Mouse (Mus musculus) left cerebral cortex, adult 11 months (tissue): Measurements from ENCODE around the gene Slc10a1.

Source experiments
- DNase-seq: peaks from one replicate; pipeline ENCODE4 v3.0.0; 2022; ENCODE audit warnings: low spot score

Slc10a1 gene

DNA sequence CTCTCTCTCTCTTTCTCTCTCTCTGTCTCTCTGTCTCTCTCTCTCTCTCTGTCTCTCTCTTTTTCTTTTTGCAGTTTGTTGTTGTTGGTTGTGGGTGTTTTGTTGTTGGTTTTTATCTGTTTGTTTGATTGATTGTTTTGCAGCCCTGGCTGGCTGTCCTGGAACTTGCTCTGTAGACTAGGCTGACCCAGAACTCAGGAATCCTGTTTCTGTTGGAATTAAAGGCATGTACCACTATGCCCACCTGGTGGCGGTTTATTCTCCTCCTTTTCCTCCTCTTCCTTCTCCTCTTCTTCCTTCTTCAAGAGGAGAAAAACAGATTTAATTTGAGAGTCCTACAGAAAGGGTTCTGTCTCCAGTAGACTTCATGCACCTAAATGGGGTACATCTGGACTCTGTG lies 41.0 kb downstream of the Slc10a1 start:
- no peak for DNase-seq

DNA sequence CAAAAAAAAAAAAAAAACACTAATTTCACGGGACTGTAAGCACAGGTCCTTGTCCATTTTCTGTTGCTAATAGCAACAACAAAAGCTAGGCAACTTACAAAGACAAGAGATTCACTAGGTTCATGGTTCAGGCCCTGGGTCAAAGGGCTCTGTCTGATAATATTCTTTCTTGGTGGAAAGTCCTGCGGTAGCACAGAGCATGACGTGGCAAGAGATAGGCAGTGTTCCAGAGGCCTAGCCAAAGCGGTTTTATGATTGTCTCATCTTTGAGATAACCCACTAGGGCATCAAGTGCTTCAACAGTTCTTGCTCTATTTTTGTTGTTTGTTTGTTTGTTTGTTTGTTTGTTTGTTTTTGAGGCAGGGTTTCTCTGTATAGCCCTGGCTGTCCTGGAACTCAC lies 42.0 kb downstream of the Slc10a1 start:
- DNase-seq, result no peak

DNA sequence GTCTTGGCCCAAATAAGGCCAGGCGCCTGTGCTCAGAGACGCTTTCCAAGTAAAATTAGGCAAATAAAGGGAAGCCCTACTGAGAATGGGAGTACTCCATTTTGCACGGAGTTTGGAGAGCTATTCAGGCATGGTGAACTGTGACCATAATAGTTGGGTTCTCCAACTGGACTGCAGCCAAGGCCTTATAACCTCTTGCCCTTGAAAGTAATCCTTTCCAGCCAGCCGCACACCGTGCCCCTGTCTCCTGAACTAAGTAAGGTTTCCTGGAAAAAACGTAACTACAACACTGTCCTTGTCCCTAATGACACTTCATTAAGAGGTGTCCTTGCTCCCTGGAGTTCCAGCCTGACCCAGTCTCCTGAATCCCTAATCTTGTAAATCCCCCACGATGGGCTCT lies 42.6 kb downstream of the Slc10a1 start:
- no peak for DNase-seq

DNA sequence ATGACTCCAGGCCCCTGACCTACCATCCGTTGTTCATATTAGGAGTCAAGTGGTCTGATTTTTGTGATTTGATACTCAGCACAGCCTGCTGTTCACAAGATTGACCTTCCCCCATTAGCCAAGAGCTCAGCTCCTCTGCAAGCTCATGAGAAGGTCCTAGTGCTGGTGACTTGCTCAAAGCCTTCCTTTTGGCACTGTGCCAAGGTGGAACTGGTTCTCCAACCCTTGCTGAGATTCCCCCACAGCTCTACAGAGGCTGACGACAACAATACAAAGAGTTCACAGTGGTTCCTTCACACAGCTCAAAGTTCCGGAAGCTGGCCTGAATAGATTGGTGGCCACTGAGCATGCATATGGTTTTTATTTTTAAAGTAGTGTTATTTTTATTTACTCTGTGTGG lies 44.3 kb downstream of the Slc10a1 start:
- no peak for DNase-seq

DNA sequence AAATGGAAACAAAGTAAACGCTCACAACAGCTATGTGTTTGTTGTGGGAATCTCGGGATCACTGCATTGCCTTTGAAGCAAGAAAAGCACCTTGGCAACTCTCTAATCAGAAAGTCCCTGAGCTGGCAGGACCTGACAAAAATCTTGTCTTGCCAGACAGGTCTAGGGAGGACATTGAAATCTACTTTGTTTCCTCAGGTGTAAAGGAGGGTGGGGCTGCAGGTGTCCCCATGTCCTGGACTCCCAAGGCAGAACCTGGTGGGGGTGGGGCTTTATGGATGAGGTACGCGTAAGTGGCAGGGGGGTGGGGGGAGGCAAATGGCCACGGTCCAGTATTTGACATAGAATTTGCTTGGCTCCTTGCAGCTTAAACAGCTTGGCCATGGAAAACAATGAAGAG lies 44.9 kb downstream of the Slc10a1 start:
- DNase-seq, result no peak

DNA sequence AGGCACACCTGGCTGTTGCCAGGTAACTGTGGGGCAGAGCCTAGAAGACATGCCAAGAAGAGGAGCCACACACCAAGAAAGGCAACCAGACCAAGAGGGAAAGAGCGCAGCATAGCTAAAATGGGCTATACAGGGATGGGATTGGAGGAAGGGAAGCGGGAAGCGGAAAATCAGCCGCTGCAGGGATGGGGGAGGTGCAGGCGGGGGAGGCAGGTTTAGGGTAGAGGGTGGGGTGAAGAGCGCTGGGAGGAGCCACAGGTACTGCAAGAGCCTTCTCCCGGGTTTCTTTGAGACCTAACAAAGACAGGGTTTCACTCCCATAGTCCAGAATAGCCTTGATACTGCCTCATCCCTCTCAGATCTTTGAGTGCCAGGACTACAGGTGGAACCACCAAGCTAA lies 45.6 kb downstream of the Slc10a1 start:
- no peak for DNase-seq

DNA sequence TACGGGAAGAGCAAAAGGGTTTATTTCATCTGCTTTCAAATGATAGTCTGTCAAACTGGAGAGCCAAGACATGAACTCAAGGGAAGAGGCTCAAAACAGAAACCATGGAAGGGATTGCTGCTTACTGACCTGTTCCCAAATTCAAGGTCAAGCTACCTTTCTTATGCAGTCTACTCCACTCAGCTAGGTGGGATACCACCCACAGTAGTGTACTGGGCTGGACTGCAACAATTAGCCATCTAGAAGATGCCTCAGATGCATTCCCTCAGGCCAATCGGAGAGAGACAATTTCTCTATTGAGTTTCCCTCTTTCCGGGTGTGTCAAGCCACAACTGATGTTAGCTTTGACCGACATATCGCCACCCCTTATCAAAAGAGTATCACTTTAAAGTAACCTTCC lies 47.2 kb downstream of the Slc10a1 start:
- DNase-seq, result no peak

DNA sequence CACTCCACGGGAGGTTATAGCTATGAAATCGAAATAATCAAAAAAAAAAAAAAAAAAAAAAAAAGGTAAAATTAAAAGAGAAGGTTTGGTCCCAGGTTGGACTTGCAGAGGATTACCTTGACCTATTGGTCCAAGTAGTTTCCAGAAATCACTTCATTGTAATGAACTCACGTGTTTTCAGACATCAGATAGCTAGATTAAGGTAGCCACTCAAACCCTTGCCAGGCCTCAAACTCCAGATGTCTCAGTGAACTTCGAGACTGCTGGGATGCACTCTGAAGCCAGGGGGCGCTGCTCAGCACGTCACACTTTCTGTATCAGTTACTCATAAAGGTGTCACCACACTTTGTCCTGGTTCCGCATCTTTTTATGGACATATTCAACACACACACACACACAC lies 50.7 kb downstream of the Slc10a1 start:
- DNase-seq, result no peak

DNA sequence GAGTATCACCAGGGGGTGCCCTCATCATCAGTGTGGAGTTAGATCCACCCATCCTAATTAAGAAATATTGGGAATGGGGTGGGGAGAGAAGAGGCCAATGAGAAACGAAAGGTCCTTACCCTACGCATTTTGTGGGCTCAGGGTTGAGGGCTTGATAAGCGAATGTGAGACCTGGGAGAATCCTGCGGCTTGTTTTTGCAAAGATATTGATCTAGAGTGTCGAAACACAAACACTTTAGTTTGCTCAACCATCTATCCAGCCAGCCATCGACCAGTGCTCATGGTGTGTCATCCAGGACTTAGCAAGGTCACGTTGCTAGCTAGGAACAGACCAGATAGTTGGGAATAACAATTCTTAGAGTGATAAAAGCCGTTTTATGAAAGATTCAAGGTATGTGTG lies 58.9 kb downstream of the Slc10a1 start:
- DNase-seq, result no peak
